Mouse (Mus musculus) hindbrain, embryonic 16.5 days (tissue): Measurements from ENCODE around the gene Ywhab. TPM values are rescaled to one million over a fixed set of nuclear protein-coding genes. Genes with fewer than 3 reads are reported as not detected.

Experiments
- ATAC-seq: fragments of 200-750 bp; cut with Nextera tagmentation; 2 replicates; pipeline ENCODE4 v1.8.0; 2017; ENCODE audit warnings: moderate TSS enrichment, moderate library complexity
- H3K27ac ChIP-seq: fragments of 300-500 bp; sonication (generic); 2 replicates; pipeline ENCODE4 v1.5.1; 2014; ENCODE audit warnings: low read depth, mild to moderate bottlenecking, control low read depth, low read length, moderate library complexity
- H3K27me3 ChIP-seq: fragments of 300-500 bp; sonication (generic); replicated peaks from 2 replicates; pipeline ENCODE4 v1.6.1; 2014; ENCODE audit warnings: low read length; ENCODE audit not compliant: control insufficient read depth, insufficient read depth
- H3K36me3 ChIP-seq: fragments of 300-500 bp; sonication (generic); 2 replicates; pipeline ENCODE4 v1.6.1; 2014; ENCODE audit warnings: mild to moderate bottlenecking, low read length, moderate library complexity, mixed read lengths; ENCODE audit not compliant: control insufficient read depth, insufficient read depth
- H3K4me1 ChIP-seq: fragments of 300-500 bp; sonication (generic); 2 replicates; pipeline ENCODE4 v1.6.1; 2014; ENCODE audit warnings: low read depth, low read length; ENCODE audit not compliant: control insufficient read depth, insufficient read depth
- H3K4me2 ChIP-seq: fragments of 300-500 bp; sonication (generic); 2 replicates; pipeline ENCODE4 v1.6.1; 2014; ENCODE audit warnings: mild to moderate bottlenecking, low read length, control low read depth, moderate library complexity
- H3K4me3 ChIP-seq: fragments of 300-500 bp; sonication (generic); 2 replicates; pipeline ENCODE4 v1.5.1; 2014; ENCODE audit warnings: mild to moderate bottlenecking, low read length, control low read depth, moderate library complexity
- H3K9ac ChIP-seq: fragments of 300-500 bp; sonication (generic); 2 replicates; pipeline ENCODE4 v1.6.1; 2014; ENCODE audit warnings: low read depth, mild to moderate bottlenecking, control low read depth, low read length, moderate library complexity
- H3K9me3 ChIP-seq: fragments of 300-500 bp; sonication (generic); 2 replicates; pipeline ENCODE4 v1.6.1; 2014; ENCODE audit warnings: mild to moderate bottlenecking, low read length, moderate library complexity; ENCODE audit not compliant: control insufficient read depth
- WGBS: fragments of 180-500 bp; shearing (Covaris S2); extraction: QIAGEN DNeasy Blood & Tissue Kit; methylation state at CpG from one replicate; pipeline ENCODE4 v1.1.7; 2014; 5-methylcytosine and 5-hydroxymethylcytosine counted together
- polyA plus RNA-seq: library from polyadenylated mRNA; unstranded; fragments of >200 nt; fragmentation: Nextera tagmentation; extraction: Ambion mirVana; gene quantifications from 2 replicates; pipeline ENCODE4 v1.2.1, GENCODE M21; 2015

The Ywhab gene
- polyA plus RNA-seq, 1 experiment from 2014 or later = 529 TPM

DNA sequence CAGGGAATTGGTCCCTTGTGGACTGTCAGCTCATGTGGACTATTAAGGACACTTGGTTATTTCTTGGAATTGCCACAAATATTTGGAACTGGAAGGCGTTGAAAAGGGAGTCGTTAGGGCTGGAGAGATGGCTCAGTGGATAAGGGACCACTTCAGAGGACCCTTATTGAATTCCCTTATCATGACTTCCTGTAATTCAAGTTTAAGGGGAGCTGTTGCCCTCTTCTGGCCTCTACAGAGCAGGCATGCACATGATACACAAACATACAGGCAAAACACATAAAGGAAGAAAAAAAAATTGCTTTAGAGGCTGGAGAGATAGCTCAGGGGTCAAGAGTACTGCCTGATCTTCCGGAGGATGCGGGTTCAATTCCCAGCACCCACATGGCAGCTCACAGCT lies 25.2 kb downstream of the Ywhab start:
- H3K27ac ChIP-seq = no peak overlapping the region
- no peaks in the 10 kb centered on the region for H3K9me3 ChIP-seq
- 94% methylated on average over 4 of the region's 4 CpGs for WGBS
- no peak overlapping the region for H3K9ac ChIP-seq
- H3K4me1 ChIP-seq = no peaks in the 10 kb centered on the region
- ATAC-seq = no peak
- H3K4me3 ChIP-seq = no peak overlapping the region
- no peaks in the 10 kb centered on the region for H3K27me3 ChIP-seq
- no peak overlapping the region for H3K4me2 ChIP-seq
- peaks cover 37% of the 10 kb centered on the region for H3K36me3 ChIP-seq

DNA sequence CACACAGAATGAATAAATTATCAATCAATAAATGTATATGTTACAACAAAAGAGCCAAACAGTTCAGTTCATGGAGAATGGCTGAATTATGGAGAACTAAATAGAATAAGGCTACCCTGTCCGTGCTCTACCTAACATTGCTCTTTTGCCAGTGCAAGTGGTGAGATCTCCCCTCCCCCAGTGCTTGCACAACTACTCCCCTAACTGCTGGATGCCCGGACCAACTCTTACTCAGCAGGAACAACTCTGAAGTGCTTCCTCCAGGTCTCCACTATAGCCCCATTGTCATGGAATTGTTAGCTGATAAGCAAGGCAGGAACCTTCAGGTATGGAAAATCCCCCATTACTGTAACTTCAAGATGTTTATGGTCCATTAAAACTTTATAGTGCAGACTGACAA lies 27.3 kb downstream of the Ywhab start:
- ATAC-seq = no peak
- Histone ChIP-seq H3K4me2 (no peak overlapping the region), H3K9ac (no peak overlapping the region), H3K9me3 (no peaks in the 10 kb centered on the region), H3K27ac (no peak overlapping the region), H3K4me1 (no peaks in the 10 kb centered on the region), H3K4me3 (no peak overlapping the region), H3K36me3 (peaks cover 18% of the 10 kb centered on the region), H3K27me3 (no peaks in the 10 kb centered on the region)
- WGBS = 56% methylated on average over 2 of the region's 2 CpGs

DNA sequence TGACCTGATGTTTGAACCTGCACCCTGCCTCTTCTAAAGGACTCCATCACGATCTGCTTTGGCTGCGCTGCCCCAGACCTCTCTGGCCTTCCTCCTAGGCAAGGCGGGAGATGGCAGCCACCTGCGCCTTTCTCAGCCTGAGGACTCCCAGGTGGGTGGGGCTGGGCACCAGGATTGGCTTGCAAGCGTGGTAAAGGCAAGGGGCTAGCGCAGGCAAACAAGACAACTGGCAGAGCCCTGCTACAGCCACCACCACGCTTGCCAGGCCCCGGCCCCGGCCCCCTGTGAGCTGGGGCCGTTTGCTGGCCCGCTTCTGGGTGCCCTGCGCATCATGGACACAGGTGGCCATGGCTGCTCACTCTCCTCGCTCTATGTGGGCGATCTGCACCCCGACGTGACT lies 30.4 kb downstream of the Ywhab start, which contains the start of gene Pabpc1l:
Gene Pabpc1l, plus strand, starts transcription at position 301 of the 400 bp plus-strand sequence.
- WGBS = 85% methylated on average over 14 of the region's 16 CpGs
- no peak for ATAC-seq
- H3K4me2 ChIP-seq = no peak within 1 kb of the TSS

DNA sequence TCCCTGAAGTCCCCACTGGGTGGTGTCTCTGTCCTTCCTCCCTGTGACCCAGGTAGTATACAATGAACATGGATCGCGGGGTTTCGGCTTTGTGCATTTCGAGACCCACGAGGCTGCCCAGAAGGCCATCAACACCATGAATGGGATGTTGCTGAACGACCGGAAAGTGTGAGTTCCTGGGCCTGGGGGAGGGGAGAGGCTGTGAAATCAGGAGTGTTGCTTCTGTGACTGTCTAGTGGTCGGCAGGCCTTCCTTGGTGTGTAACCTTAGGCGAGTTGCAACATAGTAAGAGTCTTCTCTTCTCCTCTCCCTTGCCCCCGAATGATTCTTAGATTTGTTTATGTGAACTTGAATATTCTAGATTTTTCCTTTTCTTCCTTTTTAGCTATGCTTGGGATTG lies 36.4 kb downstream of the Ywhab start:
- H3K27ac ChIP-seq = no peak overlapping the region
- 85% methylated on average over 10 of the region's 10 CpGs for WGBS
- H3K4me3 ChIP-seq = no peak overlapping the region

More for the DNA sequence above, 30.4 kb downstream of the Ywhab start, which contains the start of gene Pabpc1l:
- H3K4me3 ChIP-seq = no peak within 1 kb of the TSS
- H3K27ac ChIP-seq = no peak within 1 kb of the TSS
- no peaks in the 10 kb centered on the region for H3K27me3 ChIP-seq
- no peak within 1 kb of the TSS for H3K9ac ChIP-seq
- H3K36me3 ChIP-seq = no peaks in the 10 kb centered on the region
- no peaks in the 10 kb centered on the region for H3K9me3 ChIP-seq
- H3K4me1 ChIP-seq = no peaks in the 10 kb centered on the region

GRCm38 (mm10) chr2:164032973-164033372 lies 38.2 kb downstream of the Ywhab start:
- H3K4me2 ChIP-seq = no peak overlapping the region
- no peak overlapping the region for H3K27ac ChIP-seq
- no peak overlapping the region for H3K9ac ChIP-seq
- H3K9me3 ChIP-seq = no peaks in the 10 kb centered on the region
- no peak overlapping the region for H3K4me3 ChIP-seq
- H3K36me3 ChIP-seq = no peaks in the 10 kb centered on the region
- no peaks in the 10 kb centered on the region for H3K27me3 ChIP-seq
- 89% methylated on average over 3 of the region's 3 CpGs for WGBS
- ATAC-seq = no peak
- no peaks in the 10 kb centered on the region for H3K4me1 ChIP-seq

More for the DNA sequence above, 36.4 kb downstream of the Ywhab start:
- Histone ChIP-seq H3K36me3 (no peaks in the 10 kb centered on the region), H3K4me1 (no peaks in the 10 kb centered on the region), H3K9me3 (no peaks in the 10 kb centered on the region), H3K4me2 (no peak overlapping the region), H3K9ac (no peak overlapping the region), H3K27me3 (no peaks in the 10 kb centered on the region)
- no peak for ATAC-seq

DNA sequence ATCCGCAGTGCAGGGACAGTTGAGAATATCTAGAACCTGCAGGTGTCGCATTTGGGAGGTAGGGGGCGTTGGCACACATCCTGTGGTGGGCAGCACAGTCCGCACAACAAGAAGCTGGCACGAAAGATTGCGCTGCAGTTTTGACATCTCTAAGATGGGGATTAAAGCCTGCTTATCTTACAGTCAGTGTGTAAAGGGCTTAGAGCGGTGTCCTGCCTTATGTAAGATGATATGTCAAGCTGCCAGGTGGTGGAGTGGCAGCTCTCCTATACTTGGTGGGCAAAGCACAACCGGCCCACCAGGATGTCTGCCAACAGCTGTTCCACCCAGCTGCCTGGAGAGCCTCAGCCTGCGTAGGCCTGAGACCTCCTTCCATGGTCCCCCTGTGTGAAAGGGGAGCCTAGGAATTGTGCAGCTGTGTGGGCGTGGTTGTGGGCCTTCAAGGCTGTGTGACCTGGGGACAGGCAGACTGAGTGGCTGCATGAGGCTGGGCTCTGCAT lies 41.8 kb downstream of the Ywhab start:
- Histone ChIP-seq H3K4me1 (no peaks in the 10 kb centered on the region), H3K4me3 (no peak overlapping the region), H3K9me3 (no peaks in the 10 kb centered on the region), H3K36me3 (no peaks in the 10 kb centered on the region), H3K4me2 (no peak overlapping the region), H3K9ac (no peak overlapping the region), H3K27ac (no peak overlapping the region), H3K27me3 (no peaks in the 10 kb centered on the region)
- ATAC-seq = peak; percentile 45; the same call in 1 of the 2 replicates
- WGBS = 54% methylated on average over 10 of the region's 10 CpGs

GRCm38 (mm10) chr2:164038407-164039028 lies 43.8 kb downstream of the Ywhab start:
- Histone ChIP-seq H3K27ac (no peak overlapping the region), H3K4me2 (no peak overlapping the region), H3K4me1 (no peaks in the 10 kb centered on the region), H3K27me3 (no peaks in the 10 kb centered on the region), H3K9me3 (no peaks in the 10 kb centered on the region), H3K9ac (no peak overlapping the region), H3K36me3 (no peaks in the 10 kb centered on the region), H3K4me3 (no peak overlapping the region)
- no peak for ATAC-seq
- 93% methylated on average over 1 of the region's 1 CpGs for WGBS

DNA sequence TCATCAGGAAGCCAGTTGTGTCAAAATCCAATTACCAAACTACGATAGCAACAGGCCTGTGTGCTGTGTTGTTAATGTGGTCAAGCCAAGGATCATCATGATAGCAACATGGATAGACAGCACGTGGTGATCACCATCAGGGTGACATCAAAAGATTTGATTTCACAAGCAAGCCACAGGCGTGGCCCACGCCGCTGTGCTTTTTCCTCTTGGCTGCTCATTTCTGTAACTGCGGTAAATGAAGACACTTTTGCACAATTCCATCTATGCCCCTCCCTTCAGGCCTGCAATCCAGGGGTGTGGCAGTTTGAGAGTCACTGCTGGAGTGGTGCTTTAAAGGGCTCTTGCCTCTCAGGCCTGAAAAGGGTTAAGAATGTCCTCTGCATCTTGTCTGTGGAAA lies 46.2 kb downstream of the Ywhab start:
- H3K4me3 ChIP-seq = no peak overlapping the region
- no peak overlapping the region for H3K4me2 ChIP-seq
- WGBS = 88% methylated on average over 6 of the region's 6 CpGs
- no peak overlapping the region for H3K27ac ChIP-seq
- ATAC-seq = no peak
- no peaks in the 10 kb centered on the region for H3K4me1 ChIP-seq
- no peaks in the 10 kb centered on the region for H3K36me3 ChIP-seq
- no peak overlapping the region for H3K9ac ChIP-seq
- H3K27me3 ChIP-seq = no peaks in the 10 kb centered on the region
- no peaks in the 10 kb centered on the region for H3K9me3 ChIP-seq

DNA sequence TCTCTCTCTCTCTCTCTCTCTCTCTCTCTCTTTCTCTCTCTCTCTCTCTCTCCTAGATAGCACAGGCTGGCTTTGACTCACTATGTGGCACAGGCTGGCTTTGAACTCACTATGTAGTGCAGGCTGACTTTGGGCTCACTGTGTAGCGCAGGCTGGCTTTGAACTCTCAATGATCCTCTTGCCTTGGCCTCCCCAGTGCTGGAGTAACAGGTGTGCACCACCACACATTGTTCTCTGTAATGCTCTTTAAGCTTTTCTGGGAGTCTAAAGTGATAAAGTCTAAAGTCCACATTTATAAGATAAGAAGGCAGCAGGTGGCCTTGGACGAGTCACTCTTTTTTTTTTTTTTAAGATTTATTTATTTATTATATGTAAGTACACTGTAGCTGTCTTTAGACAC lies 46.8 kb downstream of the Ywhab start:
- no peaks in the 10 kb centered on the region for H3K4me1 ChIP-seq
- H3K27ac ChIP-seq = no peak overlapping the region
- ATAC-seq = no peak
- H3K4me2 ChIP-seq = no peak overlapping the region
- H3K9ac ChIP-seq = no peak overlapping the region
- no peaks in the 10 kb centered on the region for H3K36me3 ChIP-seq
- no peak overlapping the region for H3K4me3 ChIP-seq
- H3K9me3 ChIP-seq = no peaks in the 10 kb centered on the region
- H3K27me3 ChIP-seq = no peaks in the 10 kb centered on the region
- 85% methylated on average over 2 of the region's 2 CpGs for WGBS
